Mouse (Mus musculus): ENCODE results near the gene Serpinc1. TPM values are rescaled to one million over a fixed set of nuclear protein-coding genes. Genes with fewer than 3 reads are reported as not detected.
"Not testable (repeated sequence)": the region's sequence is repeated elsewhere in the genome, so short reads cannot be mapped to it uniquely, and the experiment has no call there.

Gene Serpinc1
- polyA plus RNA-seq, 1 experiment from 2014 or later, result 2.8 TPM

DNA sequence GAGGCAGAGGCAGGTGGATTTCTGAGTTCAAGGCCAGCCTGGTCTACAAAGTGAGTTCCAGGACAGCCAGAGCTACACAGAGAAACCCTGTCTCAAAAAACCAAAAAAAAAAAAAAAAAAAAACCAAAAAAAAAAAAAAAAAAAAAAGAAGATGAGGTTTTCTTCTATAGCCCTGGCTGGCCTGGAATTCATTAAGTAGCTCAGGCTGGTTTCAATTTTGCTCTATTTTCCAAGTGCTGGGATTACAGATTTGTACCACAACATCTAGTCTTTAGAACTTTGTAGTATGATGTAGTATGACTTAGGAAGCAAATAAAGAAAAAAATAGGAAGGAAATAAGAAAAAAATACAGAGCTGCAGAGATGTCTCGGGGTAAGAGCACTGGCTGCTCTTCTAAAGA, 50.0 kb downstream of the Serpinc1 start:
- H3K4me3 ChIP-seq (replicated peaks); H3K9me3 ChIP-seq; H3K27me3 ChIP-seq; H3K27ac ChIP-seq; H3K4me1 ChIP-seq; H3K4me2 ChIP-seq; H3K9ac ChIP-seq; ATAC-seq (ENCODE audit: low FRiP score): not testable (repeated sequence)
- H3K36me3 ChIP-seq (replicated peaks), result peaks cover 35% of the 10 kb centered on the region
- WGBS, result 76% methylated on average over 1 of the region's 1 CpGs

GRCm38 (mm10) chr1:161030058-161030457, 51.7 kb downstream of the Serpinc1 start:
- 93% methylated on average over 3 of the region's 3 CpGs for WGBS

GRCm38 (mm10) chr1:161031881-161032280, 53.5 kb downstream of the Serpinc1 start:
- no peak overlapping the region for H3K4me2 ChIP-seq
- peaks cover 16% of the 10 kb centered on the region for H3K4me1 ChIP-seq
- no peak overlapping the region for H3K4me3 ChIP-seq (replicated peaks)
- WGBS, result 95% methylated on average over 9 of the region's 9 CpGs
- no peak for ATAC-seq (ENCODE audit: low FRiP score)
- H3K27ac ChIP-seq, result no peak overlapping the region
- H3K36me3 ChIP-seq (replicated peaks), result peaks cover 36% of the 10 kb centered on the region
- H3K9me3 ChIP-seq, result no peaks in the 10 kb centered on the region
- H3K27me3 ChIP-seq, result no peaks in the 10 kb centered on the region
- H3K9ac ChIP-seq, result no peak overlapping the region

More at GRCm38 (mm10) chr1:161030058-161030457, 51.7 kb downstream of the Serpinc1 start:
- Histone ChIP-seq H3K9ac (no peak overlapping the region), H3K27ac (no peak overlapping the region), H3K4me1 (peaks cover 9% of the 10 kb centered on the region), H3K4me2 (no peak overlapping the region), H3K27me3 (no peaks in the 10 kb centered on the region), H3K4me3 (replicated peaks) (no peak overlapping the region), H3K36me3 (replicated peaks) (peaks cover 35% of the 10 kb centered on the region), H3K9me3 (no peaks in the 10 kb centered on the region)
- ATAC-seq (ENCODE audit: low FRiP score), result no peak

- Histone ChIP-seq H3K9me3 (no peaks in the 10 kb centered on the region), H3K4me2 (no peak overlapping the region), H3K9ac (no peak overlapping the region), H3K4me3 (replicated peaks) (no peak overlapping the region), H3K27me3 (no peaks in the 10 kb centered on the region), H3K27ac (no peak overlapping the region), H3K36me3 (replicated peaks) (peaks cover 34% of the 10 kb centered on the region), H3K4me1 (peaks cover 19% of the 10 kb centered on the region)
- ATAC-seq (ENCODE audit: low FRiP score), result no peak
- WGBS, result 92% methylated on average over 7 of the region's 7 CpGs
Observed at GRCm38 (mm10) chr1:161032345-161032744, 54.0 kb downstream of the Serpinc1 start.

DNA sequence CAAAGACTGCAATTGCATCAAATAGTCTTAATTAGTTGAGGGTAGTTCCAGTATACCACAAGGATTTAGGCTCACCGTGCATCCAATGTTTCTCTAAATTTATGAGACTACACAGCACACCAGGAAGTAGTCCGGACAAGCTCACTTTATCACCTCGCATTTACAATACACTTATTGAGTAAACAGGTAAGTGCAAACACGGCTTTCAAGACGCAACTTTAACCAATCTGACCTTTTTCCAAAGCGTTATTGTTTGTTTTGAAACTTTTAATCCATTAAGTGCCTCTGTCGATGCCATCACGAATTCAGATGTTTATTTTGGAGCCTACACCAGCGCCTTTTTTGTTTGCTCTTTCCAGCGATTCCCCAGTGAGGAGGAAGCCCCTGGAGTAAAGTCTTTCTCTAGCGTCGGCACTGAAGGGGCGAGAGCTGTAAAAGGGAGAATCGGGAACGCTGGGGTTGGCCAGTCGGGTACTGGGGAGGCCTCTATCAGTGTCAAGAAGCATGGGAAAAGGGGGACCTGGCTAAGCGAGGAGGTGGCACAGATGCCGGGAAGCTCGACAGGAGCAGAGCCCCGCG, 55.6 kb downstream of the Serpinc1 start:
- H3K4me2 ChIP-seq, result peak overlapping the region; percentile 72
- 2% methylated on average over 21 of the region's 21 CpGs for WGBS
- H3K9ac ChIP-seq, result peak overlapping the region; percentile 86
- peak overlapping the region; percentile 74 for H3K4me3 ChIP-seq (replicated peaks)
- no peak for ATAC-seq (ENCODE audit: low FRiP score)
- peaks cover 46% of the 10 kb centered on the region for H3K36me3 ChIP-seq (replicated peaks)
- H3K9me3 ChIP-seq, result no peaks in the 10 kb centered on the region
- H3K27me3 ChIP-seq, result no peaks in the 10 kb centered on the region
- H3K4me1 ChIP-seq, result peaks cover 29% of the 10 kb centered on the region
- H3K27ac ChIP-seq, result peak overlapping the region; percentile 86

DNA sequence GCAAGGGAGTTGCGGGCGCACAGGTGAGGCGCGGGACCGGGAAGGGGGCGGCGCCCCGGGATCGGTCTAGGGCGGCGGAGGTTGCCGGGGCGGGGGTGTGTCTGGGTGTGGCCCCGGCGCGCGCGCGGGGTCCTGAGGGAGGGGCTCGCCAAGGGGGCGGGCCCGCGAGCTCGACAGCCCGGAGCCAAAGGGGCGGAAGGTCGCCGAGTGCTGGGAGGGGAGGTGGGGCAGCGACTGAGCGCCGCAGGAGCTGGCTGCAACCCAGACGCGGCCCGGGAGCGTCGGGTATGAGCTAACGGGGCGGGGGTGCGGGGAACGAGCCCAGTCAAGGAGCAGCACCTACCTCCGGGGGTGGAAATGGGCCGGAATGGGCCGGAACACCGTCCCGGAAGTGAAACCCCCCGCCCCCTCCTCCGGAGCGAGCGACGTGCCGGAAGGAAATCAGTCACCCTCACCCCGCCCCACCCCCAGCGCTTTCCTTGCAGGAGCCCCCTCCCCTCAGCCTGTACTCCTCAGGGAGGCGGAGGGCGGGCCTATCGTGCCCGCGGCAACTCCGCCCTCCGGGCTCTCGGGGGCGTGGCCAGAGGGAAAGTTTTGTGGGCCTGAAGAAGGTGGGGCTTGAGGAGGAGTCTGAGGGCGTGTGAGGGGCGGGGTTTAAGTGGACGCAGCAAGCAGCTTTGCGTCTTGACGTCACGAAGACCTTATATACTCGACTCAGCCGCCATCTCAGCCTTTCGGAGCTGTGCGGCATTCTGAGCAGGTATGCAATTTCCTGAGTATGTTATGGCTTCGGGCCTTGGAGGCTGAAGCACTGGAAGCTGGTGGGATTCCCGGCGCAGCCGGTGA, 56.3 kb downstream of the Serpinc1 start, which contains the start of gene Zbtb37:
Gene Zbtb37, minus strand, starts transcription at position 415 of the 846 bp plus-strand sequence.
- Histone ChIP-seq H3K9ac (peak within 1 kb of the TSS; percentile 90), H3K4me1 (peaks cover 35% of the 10 kb centered on the region), H3K36me3 (replicated peaks) (peaks cover 50% of the 10 kb centered on the region), H3K4me3 (replicated peaks) (peak within 1 kb of the TSS; percentile 74), H3K27me3 (no peaks in the 10 kb centered on the region), H3K27ac (peak within 1 kb of the TSS; percentile 88), H3K4me2 (peak within 1 kb of the TSS; percentile 72), H3K9me3 (no peaks in the 10 kb centered on the region)
- ATAC-seq (ENCODE audit: low FRiP score), result peak; percentile 95
- WGBS, result under 1% methylated on average over 68 of the region's 76 CpGs

- Histone ChIP-seq H3K27me3 (no peaks in the 10 kb centered on the region), H3K9me3 (no peaks in the 10 kb centered on the region), H3K36me3 (replicated peaks) (peaks cover 54% of the 10 kb centered on the region), H3K4me3 (replicated peaks) (peak overlapping the region; percentile 74), H3K9ac (peak overlapping the region; percentile 90), H3K4me2 (peak overlapping the region; percentile 66), H3K27ac (peak overlapping the region; percentile 88), H3K4me1 (peaks cover 40% of the 10 kb centered on the region)
- peak; percentile 42 for ATAC-seq (ENCODE audit: low FRiP score)
- WGBS, result under 1% methylated on average over 14 of the region's 14 CpGs
Observed at GRCm38 (mm10) chr1:161035281-161035785, 56.9 kb downstream of the Serpinc1 start.

- Histone ChIP-seq H3K4me3 (replicated peaks) (peak overlapping the region; percentile 74), H3K9me3 (no peaks in the 10 kb centered on the region), H3K9ac (peak overlapping the region; percentile 90), H3K4me2 (peak overlapping the region; percentile 66), H3K36me3 (replicated peaks) (peaks cover 56% of the 10 kb centered on the region), H3K27ac (peak overlapping the region; percentile 88), H3K27me3 (no peaks in the 10 kb centered on the region), H3K4me1 (peaks cover 40% of the 10 kb centered on the region)
- ATAC-seq (ENCODE audit: low FRiP score), result no peak
- under 1% methylated on average over 6 of the region's 6 CpGs for WGBS
Observed at GRCm38 (mm10) chr1:161035786-161036404, 57.5 kb downstream of the Serpinc1 start.

GRCm38 (mm10) chr1:161036411-161036841, 58.0 kb downstream of the Serpinc1 start:
- Histone ChIP-seq H3K9ac (peak overlapping the region; percentile 90), H3K27me3 (no peaks in the 10 kb centered on the region), H3K4me2 (peak overlapping the region; percentile 66), H3K9me3 (no peaks in the 10 kb centered on the region), H3K27ac (peak overlapping the region; percentile 88), H3K36me3 (replicated peaks) (peaks cover 53% of the 10 kb centered on the region), H3K4me3 (replicated peaks) (peak overlapping the region; percentile 74), H3K4me1 (peaks cover 40% of the 10 kb centered on the region)
- ATAC-seq (ENCODE audit: low FRiP score), result no peak
- 0% methylated on average over 5 of the region's 5 CpGs for WGBS

DNA sequence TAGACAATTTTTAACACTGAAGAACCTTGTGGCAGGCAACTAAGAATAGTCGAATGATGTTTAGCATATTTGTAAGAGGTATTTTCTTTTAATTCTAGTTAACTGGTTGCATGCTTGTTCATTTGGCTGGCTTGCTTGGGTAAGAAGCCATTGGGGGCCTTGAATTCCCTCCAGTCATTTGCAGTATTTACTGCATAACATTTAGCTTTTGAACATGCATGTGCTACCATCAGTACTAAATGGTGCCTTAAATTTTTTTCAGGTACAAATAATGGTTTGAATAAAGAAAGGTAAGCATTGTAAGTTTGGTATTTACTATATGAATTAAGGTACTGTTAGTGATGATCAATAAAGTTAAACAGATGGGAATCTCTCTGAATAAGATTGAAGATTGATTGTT, 58.6 kb downstream of the Serpinc1 start:
- H3K27me3 ChIP-seq, result no peaks in the 10 kb centered on the region
- peaks cover 40% of the 10 kb centered on the region for H3K4me1 ChIP-seq
- H3K4me2 ChIP-seq, result peak overlapping the region; percentile 66
- H3K27ac ChIP-seq, result peak overlapping the region; percentile 88
- 0% methylated on average over 1 of the region's 1 CpGs for WGBS
- H3K9me3 ChIP-seq, result no peaks in the 10 kb centered on the region
- ATAC-seq (ENCODE audit: low FRiP score), result no peak
- H3K4me3 ChIP-seq (replicated peaks), result peak overlapping the region; percentile 74
- peak overlapping the region; percentile 90 for H3K9ac ChIP-seq
- H3K36me3 ChIP-seq (replicated peaks), result peaks cover 54% of the 10 kb centered on the region

DNA sequence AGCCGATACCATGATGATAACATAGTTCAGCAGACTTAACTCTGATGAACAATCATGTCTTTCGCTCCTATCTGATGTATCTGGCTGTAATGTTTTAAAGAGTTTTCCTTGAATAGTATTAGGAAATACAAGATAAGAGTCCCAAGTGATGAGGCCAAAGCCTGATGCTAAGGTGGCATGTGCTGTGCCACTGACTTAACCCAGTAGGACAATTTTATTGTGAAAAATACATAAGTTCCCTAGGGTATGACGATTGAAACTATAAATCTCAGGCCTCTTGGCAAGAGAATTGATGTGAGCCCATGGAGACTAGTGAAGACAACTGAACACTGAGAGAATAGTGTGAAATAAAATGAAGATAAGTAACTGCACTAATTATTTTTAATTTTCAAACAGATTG, 59.2 kb downstream of the Serpinc1 start:
- H3K4me2 ChIP-seq, result peak overlapping the region; percentile 66
- no peaks in the 10 kb centered on the region for H3K27me3 ChIP-seq
- H3K36me3 ChIP-seq (replicated peaks), result peaks cover 53% of the 10 kb centered on the region
- no peak for ATAC-seq (ENCODE audit: low FRiP score)
- H3K9ac ChIP-seq, result peak overlapping the region; percentile 59
- peak overlapping the region; percentile 27 for H3K4me3 ChIP-seq (replicated peaks)
- H3K27ac ChIP-seq, result no peak overlapping the region
- no peaks in the 10 kb centered on the region for H3K9me3 ChIP-seq
- 28% methylated on average over 3 of the region's 3 CpGs for WGBS
- peaks cover 40% of the 10 kb centered on the region for H3K4me1 ChIP-seq

GRCm38 (mm10) chr1:161038004-161038403, 59.6 kb downstream of the Serpinc1 start:
- H3K36me3 ChIP-seq (replicated peaks), result peaks cover 53% of the 10 kb centered on the region
- no peaks in the 10 kb centered on the region for H3K9me3 ChIP-seq
- H3K27me3 ChIP-seq, result no peaks in the 10 kb centered on the region
- 40% methylated on average over 3 of the region's 3 CpGs for WGBS
- H3K4me2 ChIP-seq, result peak overlapping the region; percentile 66
- no peak overlapping the region for H3K27ac ChIP-seq
- no peak for ATAC-seq (ENCODE audit: low FRiP score)
- H3K4me1 ChIP-seq, result peaks cover 40% of the 10 kb centered on the region
- peak overlapping the region; percentile 59; the same call in 1 of the 2 replicates for H3K9ac ChIP-seq
- peak overlapping the region; percentile 27 for H3K4me3 ChIP-seq (replicated peaks)

All from forebrain, embryonic 12.5 days (tissue).